Mouse (Mus musculus) right cerebral cortex, postnatal 36 days (tissue): ENCODE data around the gene Tmem262.

Experiments
- DNase-seq, 2 experiments: peaks; one replicate each; pipeline ENCODE4 v3.0.0; 2022; ENCODE audit warnings: low spot score in 2 of 2, mixed read lengths in 1 of 2

The Tmem262 gene

GRCm38 (mm10) chr19:6101186-6101585, 21.4 kb downstream of the Tmem262 start:
- no peak for DNase-seq

DNA sequence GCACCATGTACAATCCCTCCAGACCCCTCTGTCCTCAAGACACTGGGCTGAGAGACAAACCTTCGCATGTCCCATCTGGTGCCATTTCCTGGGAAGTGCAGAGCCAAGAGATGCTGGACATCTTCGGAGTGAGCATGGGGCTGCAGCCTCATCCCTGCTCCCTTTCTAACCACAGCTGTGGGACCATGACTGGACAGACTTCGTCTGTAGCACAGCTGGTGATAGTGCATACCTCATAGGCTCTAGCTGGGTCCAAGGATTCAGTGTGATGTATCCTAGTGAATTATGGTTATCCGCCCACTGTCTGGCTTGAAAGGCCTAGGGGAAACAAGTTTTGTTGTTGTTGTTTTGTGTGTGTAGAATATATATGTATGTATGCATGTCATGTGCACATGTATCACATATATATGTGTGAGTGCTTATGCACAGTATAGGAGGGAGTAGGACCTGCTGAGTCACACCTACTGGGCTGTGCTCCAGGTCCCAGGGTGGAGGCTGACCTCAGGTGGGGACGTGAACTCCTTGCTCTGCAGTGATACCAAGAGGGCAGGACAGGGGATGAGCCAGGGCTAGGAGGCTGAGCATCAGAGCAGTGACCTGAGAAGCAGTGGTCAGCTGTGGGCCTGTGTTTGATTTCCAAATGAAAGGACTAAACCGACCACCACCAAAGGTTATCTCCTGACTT, 22.5 kb downstream of the Tmem262 start:
- DNase-seq, result no peak

DNA sequence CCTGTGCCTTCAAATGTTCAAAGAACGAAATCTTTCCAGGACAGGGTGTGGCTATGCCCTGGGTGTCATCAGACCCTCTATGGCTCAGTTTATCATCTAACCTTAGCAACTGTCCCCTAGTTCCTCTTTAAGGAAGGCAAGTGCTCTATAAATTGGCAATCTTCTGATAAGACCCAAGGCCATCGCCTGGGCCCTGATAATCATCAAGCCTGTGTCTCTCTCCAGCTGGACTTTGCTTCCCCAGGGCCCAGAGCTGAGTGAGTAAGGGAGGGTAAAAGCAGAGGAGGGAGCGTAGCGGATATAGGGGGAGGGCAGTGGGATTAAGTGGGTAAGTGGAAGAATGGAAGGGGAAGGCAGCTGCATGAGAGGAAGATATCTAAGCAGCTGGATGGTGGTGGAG, 24.6 kb downstream of the Tmem262 start:
- no peak for DNase-seq

DNA sequence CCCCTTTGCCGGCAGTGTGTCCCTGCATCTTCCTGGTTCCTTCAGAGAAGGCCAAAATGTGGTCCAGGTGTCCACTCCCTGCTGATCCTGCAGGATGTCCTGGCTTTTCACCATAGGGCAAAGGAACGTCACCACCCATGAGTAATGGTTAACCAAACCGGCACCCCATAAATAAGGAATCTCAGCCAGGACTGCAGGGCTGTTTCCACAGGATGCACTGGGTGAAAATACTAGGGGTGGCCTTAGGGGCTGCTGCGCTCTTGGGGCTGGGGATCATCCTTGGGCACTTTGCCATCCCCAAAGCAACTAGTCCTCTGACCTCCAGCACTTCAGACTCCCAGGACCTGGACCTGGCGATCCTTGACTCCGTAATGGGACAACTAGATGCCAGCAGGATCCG, 25.8 kb downstream of the Tmem262 start, which contains the start of gene Naaladl1:
TSS of gene Naaladl1 (plus strand) at position 197 of the 400 bp plus-strand sequence.
- DNase-seq, result no peak

GRCm38 (mm10) chr19:6113116-6113515, 33.3 kb downstream of the Tmem262 start:
- DNase-seq, result no peak

DNA sequence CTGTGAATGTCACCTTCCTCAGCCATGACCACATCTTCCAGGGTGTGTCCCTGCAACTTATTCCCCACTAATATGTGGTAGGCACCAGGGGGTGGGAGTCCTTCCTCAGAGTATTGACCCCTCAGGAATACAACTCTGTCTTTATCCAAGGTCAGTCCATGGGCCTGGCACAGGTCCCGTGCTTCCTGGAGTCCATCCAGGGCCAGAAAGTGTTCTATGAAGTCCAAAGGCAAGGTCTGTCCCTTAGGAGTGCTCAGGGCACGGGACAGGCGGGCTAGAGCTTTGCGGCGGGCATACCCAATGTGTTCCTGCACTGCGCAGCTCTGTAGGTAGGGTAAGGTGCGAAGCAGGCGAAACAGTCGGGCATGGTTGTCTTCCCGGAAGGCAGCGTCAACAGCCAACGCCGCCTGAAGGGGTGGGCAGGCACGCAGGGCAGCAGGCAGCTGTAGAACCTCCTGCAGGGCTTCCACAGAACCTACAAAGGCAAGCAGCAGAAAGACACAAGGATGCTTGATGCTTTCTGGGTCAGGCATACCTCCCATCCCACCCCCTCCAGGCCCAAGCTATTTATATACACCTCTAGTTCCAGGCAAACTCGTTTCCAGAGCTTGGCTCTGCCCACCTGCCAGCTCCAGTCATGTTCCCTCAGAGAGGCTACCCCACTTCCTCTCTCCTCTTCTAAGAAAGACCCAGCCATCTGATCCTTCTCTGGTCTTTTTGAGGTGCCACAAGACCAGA, 36.4 kb downstream of the Tmem262 start:
- DNase-seq, result no peak

GRCm38 (mm10) chr19:6117346-6117985, 37.6 kb downstream of the Tmem262 start:
- no peak for DNase-seq

GRCm38 (mm10) chr19:6117986-6118676, 38.3 kb downstream of the Tmem262 start, which contains the start of gene Sac3d1:
Gene Sac3d1, minus strand, starts transcription at chr19:6118650.
- peak; percentile 85 to 89 for DNase-seq

- DNase-seq, result no peak
Observed at GRCm38 (mm10) chr19:6118677-6119185, 38.9 kb downstream of the Tmem262 start.

DNA sequence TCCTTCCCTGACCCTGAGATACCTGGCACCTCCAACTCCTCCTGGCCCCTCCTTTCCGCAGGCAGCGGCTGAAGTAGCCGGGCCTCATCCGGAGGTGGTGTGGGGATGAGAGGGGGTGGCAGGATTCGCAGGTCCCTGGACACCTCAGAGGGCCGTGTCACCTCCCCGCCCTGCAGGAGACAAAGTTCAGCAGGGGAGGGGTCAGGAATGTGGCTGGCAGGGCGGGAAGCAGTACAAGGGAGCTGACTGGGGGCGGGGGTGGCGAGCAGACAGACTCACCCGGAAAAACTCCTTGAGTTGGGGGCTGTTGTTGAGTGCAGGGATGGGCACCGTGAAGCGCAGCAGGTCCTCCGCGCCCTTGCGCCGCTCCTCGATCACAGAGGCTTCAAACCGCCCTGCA, 41.9 kb downstream of the Tmem262 start:
- no peak for DNase-seq

DNA sequence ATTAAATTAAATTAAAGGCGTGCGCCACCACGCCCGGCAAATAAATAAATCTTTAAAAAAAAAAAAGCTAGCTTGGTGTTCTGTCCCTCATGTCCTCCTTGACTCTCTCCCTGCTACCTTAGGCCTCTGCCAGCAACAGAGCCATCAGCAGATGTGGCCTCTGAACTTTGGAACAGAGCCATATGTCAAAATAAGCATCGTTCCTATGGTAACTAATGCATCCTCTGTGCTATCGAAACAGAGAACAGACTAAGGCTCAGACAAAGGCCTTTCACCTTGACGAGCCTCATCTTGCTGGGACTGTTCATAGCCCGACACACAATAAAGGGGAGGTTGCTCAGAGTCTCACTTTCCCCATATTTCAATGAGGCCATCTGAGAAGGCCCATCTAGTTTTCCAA, 43.5 kb downstream of the Tmem262 start:
- no peak for DNase-seq

GRCm38 (mm10) chr19:6124898-6125297, 45.1 kb downstream of the Tmem262 start:
- no peak for DNase-seq

DNA sequence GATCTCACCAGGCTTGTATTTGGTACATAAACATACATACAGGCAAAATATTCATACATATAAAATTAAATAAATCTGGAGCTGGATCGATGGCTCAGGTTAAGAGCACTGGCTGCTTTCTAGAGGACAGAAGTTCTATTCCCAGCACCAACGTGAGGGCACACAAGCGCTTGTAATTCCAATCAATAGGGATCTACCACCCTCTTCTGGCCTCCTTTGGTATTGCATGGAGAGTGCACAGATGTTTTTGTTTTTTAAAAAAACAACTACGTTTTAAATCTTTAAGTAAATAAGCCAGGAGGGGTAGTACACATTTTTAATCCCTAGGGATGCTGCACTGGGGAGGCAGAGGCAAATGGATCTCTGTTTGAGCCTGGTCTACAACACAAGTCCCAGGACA, 46.5 kb downstream of the Tmem262 start:
- DNase-seq, result no peak

DNA sequence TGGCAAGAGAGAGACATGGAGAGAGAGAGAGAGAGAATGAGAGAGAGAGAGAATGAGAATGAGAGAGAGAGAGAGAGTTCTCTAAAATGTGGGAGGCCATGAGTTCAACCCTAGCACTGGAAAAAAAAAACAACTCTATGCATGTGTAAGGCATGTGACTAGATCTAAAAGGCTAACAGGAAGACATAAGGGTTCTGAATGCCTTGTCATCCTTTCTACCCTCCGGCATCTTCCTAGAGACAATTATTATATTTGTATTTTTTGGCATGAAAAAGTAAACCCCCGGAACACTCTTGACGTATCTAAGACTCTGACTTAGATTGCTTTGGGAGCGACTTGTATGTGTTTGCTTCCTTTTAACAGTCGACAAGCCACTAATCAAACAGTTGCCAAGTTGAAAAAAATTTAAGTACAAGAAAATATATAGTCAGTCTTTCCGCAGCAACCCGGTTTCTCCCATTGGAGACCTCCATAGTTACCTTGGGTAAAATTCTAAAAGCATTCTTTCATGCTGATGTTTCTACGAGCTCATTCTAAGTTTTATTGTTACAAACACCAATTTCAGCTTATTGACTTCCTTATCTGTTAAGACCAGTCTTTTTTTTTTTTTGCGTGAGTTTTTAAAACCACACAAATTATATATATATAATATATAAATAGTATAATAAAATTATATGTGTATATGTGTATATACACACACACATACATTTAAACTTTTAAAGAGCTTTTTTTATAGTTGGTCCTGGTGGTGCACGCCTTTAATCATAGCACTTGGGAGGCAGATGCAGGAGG, 47.2 kb downstream of the Tmem262 start:
- DNase-seq, result no peak

DNA sequence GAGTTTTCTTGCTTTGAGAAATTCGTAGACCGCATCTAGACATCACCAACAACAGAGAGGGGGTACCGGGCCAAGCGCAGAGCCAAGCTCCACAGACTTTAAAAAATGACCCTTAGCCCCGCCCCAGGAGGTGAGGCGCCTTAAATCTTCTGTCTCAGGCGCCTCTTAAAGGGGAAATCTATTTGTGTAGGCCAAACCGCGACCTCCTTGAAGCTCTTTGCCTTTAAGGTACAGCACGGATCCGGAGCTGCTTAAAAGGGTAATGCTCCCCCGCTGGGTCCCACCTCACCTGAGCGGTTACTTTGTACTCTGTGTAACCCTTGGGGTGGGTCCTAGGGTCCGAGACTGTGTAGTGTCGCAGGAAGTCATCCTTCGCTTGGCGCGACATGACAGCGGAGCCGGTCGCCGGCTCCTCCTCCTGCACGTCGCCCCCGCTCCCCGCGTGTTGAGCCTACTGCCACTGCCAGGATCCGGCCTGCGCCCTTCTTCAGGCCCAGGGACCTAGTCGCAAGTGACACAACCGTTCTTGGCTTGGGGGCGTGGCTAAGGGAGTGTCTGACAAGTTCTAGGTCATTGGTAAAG, 48.0 kb downstream of the Tmem262 start, which contains the start of gene Snx15:
TSS of gene Snx15 (minus strand) at position 545 of the 582 bp plus-strand sequence.
- peak; percentile 94 to 95 for DNase-seq
